Mouse (Mus musculus) right cerebral cortex, postnatal 36 days (tissue): ENCODE measurements around the gene Hoxc8.

Experiments used
- DNase-seq, 2 experiments: peaks; one replicate each; pipeline ENCODE4 v3.0.0; 2022; ENCODE audit warnings: low spot score in 2 of 2, mixed read lengths in 1 of 2

Hoxc8 gene

DNA sequence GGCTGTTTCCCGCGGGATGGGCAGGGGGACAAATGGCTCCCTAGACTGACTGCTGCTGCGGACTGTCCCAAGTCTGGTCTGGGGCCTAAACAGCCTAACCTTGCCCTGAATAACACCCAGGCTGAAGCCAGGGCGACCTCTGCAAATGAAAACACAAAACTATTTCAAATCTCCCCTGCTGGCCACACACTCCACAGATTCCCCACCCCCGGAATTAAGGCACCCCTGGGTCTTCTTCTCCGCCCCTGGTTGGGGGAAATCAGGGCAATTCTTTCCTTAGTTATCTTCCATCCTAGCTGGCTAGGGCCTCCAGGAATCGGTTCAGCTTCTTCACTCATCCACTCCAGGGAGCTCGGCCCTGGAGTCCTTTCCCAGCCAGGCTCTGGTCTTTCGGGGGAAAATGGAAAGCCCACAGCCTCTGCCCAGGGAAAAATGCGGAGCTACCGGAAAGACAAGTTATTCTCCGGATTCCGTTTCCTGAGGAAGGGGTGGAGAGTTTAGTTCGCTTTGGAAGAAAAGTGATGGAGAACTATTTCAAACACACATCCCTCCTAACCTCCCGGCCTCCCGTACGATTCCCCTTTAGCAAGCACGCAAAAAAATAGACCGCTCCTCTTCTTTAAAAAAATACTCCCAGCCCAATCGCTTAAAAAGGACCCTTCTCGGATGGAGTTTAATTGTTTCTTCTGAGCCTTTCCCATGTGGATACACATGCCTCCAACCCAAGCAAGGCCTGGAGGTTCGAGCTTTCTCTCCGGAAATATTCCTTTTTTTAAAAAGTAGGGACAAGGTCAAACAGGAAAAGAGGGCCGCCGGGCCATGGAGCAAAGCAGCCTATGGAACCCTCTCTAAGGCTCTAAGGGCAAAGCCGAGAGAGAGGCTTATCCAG is 25.2 kb upstream of the Hoxc8 start:
- DNase-seq, result no peak

DNA sequence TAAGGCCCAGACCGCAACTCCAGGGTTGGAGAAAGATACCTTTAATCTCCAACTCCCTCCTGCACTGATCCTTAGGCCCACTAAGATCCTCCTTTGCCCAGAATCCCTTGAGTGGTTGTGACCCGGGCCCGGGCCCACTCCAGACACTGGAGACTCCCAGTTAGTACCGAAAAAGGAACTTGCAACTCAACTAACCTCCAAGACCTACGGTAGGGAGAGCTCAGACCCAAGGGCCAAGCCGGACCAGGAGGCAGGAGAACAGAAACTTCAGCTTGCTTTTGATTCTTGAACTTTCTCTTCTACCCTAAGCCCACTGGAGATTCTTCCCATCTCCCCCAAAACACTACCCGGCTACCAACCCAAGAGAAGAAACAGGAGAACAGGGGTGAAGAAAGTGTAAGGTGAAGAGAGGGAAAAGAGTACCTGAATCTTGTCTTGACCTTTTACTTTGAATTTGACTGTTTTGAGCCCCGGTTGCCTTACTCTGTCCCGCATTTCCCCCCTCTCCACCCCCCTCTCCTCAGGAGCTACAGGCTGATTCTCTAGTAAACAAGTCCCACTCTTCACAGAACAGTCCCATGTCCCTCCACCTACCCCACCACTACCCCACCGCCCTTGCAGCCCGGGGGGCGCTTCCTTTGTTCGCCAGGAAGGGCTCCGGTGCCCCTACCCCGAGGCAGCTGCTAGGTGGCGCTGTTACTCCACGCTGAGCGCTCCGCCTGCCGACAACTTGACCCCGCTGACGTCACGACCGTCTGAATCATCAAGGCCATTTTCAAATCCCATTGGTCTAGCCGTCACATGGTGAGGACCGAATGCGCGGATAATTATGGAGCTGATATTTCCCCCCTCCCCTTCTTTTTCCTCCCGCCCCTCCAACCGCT is 24.3 kb upstream of the Hoxc8 start:
- no peak for DNase-seq

DNA sequence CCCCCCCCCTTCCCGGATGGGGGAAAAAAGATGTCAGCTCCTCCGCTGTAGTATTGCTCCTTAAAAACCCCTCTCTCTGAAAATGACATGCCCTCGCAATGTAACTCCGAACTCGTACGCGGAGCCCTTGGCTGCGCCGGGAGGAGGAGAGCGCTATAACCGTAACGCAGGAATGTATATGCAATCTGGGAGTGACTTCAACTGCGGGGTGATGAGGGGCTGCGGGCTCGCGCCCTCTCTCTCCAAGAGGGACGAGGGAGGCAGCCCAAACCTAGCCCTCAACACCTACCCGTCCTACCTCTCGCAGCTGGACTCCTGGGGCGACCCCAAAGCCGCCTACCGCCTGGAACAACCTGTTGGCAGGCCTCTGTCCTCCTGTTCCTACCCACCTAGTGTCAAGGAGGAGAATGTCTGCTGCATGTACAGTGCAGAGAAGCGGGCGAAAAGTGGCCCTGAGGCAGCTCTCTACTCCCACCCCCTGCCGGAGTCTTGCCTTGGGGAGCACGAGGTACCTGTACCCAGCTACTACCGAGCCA is 23.6 kb upstream of the Hoxc8 start, which contains the start of gene Hoxc10:
TSS of gene Hoxc10 (plus strand) at position 21 of the 536 bp plus-strand sequence.
- DNase-seq, result no peak

GRCm38 (mm10) chr15:102967312-102967510 is 23.2 kb upstream of the Hoxc8 start, which contains the start of gene Hoxc5:
Gene Hoxc5 (plus strand): TSS chr15:102967443.
- DNase-seq, result no peak

DNA sequence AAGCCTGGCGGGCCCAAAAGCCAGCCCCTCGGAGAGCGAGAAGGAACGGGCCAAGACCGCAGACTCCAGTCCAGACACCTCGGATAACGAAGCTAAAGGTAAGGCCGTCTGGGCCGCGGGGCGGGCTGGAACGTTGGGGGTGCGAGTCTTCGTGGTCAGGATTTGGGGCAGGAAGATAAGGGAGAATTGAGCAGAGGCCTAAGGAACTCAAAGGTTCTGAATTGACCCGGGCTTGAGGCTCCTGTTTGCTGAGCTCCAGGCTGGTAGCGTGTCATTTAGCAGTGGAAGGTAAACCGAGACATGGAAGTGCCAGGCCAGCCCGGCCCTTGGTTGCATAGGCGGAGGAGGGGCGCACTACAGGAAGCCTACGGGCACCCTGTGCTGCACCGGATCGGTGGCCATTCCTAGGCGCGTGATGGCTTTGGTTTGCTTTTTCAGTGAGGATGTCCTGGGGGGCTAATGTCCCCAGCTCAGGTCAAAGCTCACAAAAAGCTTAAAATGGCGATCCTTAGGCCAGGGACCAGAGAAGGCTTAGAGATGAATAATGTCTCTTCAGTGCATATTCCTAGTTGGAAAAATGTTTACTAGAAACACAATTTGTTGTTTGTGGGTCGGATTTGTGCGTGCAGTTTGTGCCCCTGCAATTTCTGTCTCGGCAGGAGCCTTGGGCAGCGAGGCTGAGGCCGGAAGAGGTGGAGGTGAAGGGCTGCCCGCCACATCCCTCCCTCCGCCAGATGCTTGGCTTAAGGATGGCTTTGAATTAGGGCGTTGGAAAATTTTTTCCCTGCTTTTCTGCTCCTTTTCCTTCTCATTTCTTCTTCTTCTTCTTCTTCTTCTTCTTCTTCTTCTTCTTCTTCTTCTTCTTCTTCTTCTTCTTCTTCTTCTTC is 22.7 kb upstream of the Hoxc8 start:
- no peak for DNase-seq

GRCm38 (mm10) chr15:102969296-102969695 is 21.1 kb upstream of the Hoxc8 start:
- DNase-seq, result no peak

DNA sequence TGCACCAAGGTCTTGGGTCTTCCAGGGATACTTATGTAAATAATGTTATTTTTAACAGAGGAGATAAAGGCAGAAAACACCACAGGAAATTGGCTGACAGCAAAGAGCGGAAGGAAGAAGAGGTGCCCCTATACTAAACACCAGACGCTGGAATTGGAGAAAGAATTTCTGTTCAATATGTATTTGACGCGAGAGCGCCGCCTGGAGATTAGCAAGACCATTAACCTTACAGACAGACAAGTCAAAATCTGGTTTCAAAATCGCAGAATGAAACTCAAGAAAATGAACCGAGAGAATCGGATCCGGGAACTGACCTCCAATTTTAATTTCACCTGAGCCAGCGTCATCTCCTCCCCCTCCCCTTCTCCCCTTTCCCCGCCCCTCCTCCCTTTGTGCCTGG is 19.7 kb upstream of the Hoxc8 start:
- DNase-seq, result no peak

- no peak for DNase-seq
These were observed 18.2 kb upstream of the Hoxc8 start for GRCm38 (mm10) chr15:102972254-102972653.

DNA sequence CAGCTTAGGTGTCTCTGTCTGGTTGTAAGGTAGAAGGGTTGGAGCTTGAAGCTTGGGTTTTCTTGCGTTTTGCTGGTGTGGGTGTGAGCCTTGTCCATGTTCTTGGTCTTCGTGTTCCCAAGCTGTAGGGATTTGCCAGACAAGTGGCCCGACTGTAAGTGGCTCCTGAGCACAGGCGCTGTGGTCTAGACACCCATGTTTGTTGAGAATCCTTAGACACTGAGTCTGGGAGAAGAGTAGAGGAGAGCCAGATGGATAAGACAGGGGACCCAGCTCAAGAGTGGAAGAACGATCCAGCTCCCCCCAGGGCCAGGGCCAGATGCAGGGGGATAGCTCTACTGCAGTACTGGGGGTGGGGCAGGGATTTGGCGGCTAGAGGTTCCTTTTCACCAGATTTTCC is 17.7 kb upstream of the Hoxc8 start:
- no peak for DNase-seq

DNA sequence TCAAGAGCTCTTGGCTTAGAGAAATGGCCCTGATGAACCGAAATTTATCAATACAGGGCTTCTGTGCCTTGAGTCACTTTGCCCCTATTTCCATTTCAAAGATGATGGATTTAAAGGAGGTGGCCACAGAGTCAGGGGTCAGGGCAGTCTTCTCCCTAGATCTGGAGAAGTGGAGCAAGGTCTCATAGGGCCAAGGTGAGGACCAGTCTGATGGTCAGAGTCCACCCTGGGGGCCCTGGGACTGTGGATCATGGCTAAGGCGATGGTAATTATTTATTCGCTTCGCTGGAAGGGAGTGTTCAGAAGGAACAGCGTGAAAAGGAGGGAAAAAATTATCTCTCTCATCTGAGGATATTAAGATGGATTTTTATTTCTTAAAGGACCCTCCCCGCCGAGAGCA is 15.4 kb upstream of the Hoxc8 start:
- no peak for DNase-seq

DNA sequence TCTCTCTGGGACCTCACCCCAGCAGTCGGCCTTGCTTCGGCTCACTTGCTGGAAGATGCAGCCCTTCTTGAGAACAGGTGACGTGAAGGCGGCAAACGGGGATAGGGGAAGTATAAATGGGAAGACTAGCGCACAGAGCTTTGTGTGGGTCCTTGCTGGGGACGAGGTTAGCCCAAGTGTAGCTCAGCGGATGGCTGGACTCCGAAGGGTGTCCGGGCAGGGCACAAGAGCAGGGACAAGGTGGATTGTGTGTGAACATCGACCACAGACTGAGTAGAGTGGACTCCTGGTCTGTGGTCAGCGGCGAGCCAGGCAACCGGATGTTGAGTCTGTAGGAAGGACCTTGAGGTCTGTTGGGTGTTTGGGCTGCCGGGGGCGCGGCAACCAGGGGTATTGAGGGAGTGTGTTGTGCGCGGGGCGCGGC is 14.7 kb upstream of the Hoxc8 start:
- no peak for DNase-seq

GRCm38 (mm10) chr15:102976171-102976570 is 14.2 kb upstream of the Hoxc8 start, which contains the start of gene Hoxc9:
Gene Hoxc9 (plus strand): TSS chr15:102976439.
- no peak for DNase-seq

DNA sequence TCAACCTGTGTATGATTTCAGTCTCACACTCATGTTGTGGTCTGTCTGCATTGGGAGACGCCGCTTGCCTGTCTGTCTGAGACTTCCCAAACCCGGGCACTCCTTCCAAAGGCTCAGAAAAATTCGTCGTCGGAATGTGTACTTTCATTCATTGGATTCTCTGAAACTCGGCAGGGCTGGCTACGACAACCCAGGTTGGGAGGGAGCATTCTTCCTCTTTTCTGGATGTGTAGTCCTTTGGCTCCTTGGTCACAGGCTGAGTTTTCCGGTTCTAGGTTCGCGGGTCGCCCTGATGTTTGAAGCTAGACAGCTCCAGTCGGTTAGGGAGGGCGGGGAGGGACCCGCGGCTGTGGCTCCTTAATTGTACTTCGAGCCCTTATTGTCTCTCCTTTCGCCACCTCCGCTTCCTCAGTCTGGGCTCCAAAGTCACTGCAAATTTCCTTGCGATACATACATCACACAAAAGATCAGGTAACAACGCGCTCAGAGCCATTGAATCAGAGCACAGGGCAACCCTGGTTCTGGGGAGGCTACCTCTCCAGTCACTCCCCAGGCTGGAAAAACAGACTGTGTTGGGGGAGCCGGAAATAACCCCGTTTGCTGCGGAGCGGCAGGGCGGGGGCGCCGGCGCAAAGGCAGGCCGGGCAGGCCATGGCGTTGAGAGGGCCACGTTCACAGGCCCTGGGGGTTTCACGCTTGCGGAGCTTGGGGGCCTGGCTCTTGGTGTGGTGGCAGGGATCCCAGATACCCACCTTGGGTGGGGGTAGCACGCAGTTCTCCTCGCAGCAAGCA is 13.6 kb upstream of the Hoxc8 start:
- DNase-seq, result no peak

DNA sequence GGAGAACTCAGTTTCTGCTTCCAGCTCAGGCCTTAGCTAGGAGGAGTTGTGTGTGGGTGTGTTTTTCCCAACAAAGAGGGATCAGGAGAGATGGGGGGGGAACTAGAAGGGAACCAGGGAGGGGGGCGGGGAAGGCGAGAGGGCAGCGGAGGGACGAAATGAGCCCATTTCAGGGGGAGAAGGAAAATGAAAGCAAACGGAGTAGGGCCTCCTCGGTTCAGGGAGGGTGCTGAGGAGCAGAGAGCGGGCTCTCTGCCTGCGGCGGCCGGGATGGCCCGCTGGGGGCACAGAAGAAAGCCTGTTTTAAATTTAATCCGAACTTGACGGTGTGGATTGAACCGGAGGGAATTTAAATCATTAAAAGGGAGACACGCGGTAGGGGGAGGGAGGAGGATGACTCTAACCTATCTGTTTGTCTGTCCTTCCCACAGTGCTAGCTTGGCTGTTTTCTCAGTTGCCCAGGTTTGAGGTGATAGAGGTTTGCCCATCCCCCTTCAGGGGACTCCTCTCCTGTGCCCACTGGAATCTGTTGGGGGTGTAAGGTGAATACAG is 12.9 kb upstream of the Hoxc8 start:
- DNase-seq, result no peak

- DNase-seq, result no peak
These were observed 11.5 kb upstream of the Hoxc8 start for GRCm38 (mm10) chr15:102978615-102979515.

GRCm38 (mm10) chr15:102979936-102980335 is 10.5 kb upstream of the Hoxc8 start:
- no peak for DNase-seq

GRCm38 (mm10) chr15:102980352-102980751 is 10.1 kb upstream of the Hoxc8 start:
- no peak for DNase-seq

GRCm38 (mm10) chr15:102980912-102981311 is 9.5 kb upstream of the Hoxc8 start:
- DNase-seq, result no peak
